ENCODE assay signal across 12 mouse cellular contexts in genomic region chr2:32617601-32618000, GRCm38 (mm10). TPM values are rescaled to one million over a fixed set of nuclear protein-coding genes. Genes with fewer than 3 reads are reported as not detected.
A peak's percentile ranks its signal among the peaks of the same experiment; 100 is the strongest.
DNase-seq lines count a peak whose midpoint lies in the region; ATAC-seq and TF ChIP-seq lines count a peak whose summit lies in the region.
"Had no signal": no experiment of that assay in that cellular context is flagged by ENCODE, and none has a peak within 500 bp of the region (broad histone marks: within the 10 kb centered on the region; RNA-seq: fewer than 3 reads in every experiment).

No protein-coding gene starts in this region.

- H3K36me3 ChIP-seq in E14TG2a.4 (ENCODE audit: insufficient read depth, low read length): peaks cover 71% of the 10 kb centered on the region
- peaks cover 62% of the 10 kb centered on the region for H3K36me3 ChIP-seq in embryonic facial prominence, embryonic 10.5 days (replicated peaks)

- no peak overlapping the region for H3K27ac ChIP-seq in left cerebral cortex, adult 2 months
- no peak overlapping the region for H3K27ac ChIP-seq in embryonic facial prominence, embryonic 10.5 days (replicated peaks)
- H3K27ac ChIP-seq: midbrain, embryonic 12.5 days had no signal

- no peak for ATAC-seq in monocyte, adult 5-6 weeks (replicated peaks; ENCODE audit: insufficient number of reproducible peaks, low FRiP score, low TSS enrichment, poor library complexity, severe bottlenecking)

- no peak overlapping the region for H3K4me3 ChIP-seq in left cerebral cortex, adult 2 months
- H3K4me3 ChIP-seq in E14TG2a.4 (replicated peaks; ENCODE audit: low read length): no peak overlapping the region
- H3K4me3 ChIP-seq in embryonic facial prominence, embryonic 10.5 days: no peak overlapping the region
- H3K4me3 ChIP-seq: midbrain, embryonic 12.5 days had no signal

- 94% methylated on average over 4 of the region's 4 CpGs for WGBS in embryonic facial prominence, embryonic 10.5 days

- peaks cover 61% of the 10 kb centered on the region for H3K4me1 ChIP-seq in E14TG2a.4 (replicated peaks; ENCODE audit: low read depth, low read length)
- H3K4me1 ChIP-seq in embryonic facial prominence, embryonic 10.5 days: peaks cover 42% of the 10 kb centered on the region

- H3K9me3 ChIP-seq in E14TG2a.4 (ENCODE audit: low read length): peaks cover 7% of the 10 kb centered on the region
- H3K9me3 ChIP-seq in embryonic facial prominence, embryonic 10.5 days: peaks cover 4% of the 10 kb centered on the region; the same call in 1 of the 2 replicates
- H3K9me3 ChIP-seq: midbrain, embryonic 12.5 days had no signal

- TF ChIP-seq CTCF in left cerebral cortex, adult 2 months (IDR thresholded peaks at IDR 0.05): peak; percentile 39
- TF ChIP-seq CTCF in E14TG2a.4 (conservative IDR thresholded peaks at IDR 0.05; ENCODE audit: low read length): peak; percentile 65

- H3K27me3 ChIP-seq in E14TG2a.4 (ENCODE audit: insufficient read depth, low read length): no peaks in the 10 kb centered on the region
- H3K27me3 ChIP-seq in embryonic facial prominence, embryonic 10.5 days (replicated peaks; ENCODE audit: low read depth, poor library complexity, severe bottlenecking): no peaks in the 10 kb centered on the region
- H3K27me3 ChIP-seq: midbrain, embryonic 12.5 days had no signal

- no peak for DNase-seq in left cerebral cortex, adult 2 months (ENCODE audit: extremely low spot score in 1 of 2, low spot score in 2 of 2)
- no peak for DNase-seq in left cerebral cortex, adult 11 months (ENCODE audit: low spot score)
- peak; percentile 48 for DNase-seq in A20 (ENCODE audit: low read depth, low spot score)
- peak; percentile 45 for DNase-seq in induced T-regulatory cell, adult 2 months (ENCODE audit: low read depth)
- no peak for DNase-seq in embryonic facial prominence, embryonic 10.5 days (ENCODE audit: low spot score)
- DNase-seq: embryo, embryonic 11 days; heart, postnatal 36 days had no signal

- intact Hi-C loops in left cerebral cortex, adult 2 months (cut with DNase I): no loop called here

RNA-seq across cellular contexts. Expression of gene Ak1, which starts 4.0 kb away (rescaled TPM):
- 100 to 1,000 TPM; 140 to 153 TPM for total RNA-seq in left cerebral cortex, adult 2 months (2021)
- 0.43 TPM in 1 of 3 replicates, not detected in the others for total RNA-seq in monocyte, adult 5-6 weeks (2017)
- 20.5 and 24.7 TPM in 2 replicates for polyA plus RNA-seq in embryonic facial prominence, embryonic 10.5 days (2016; fragmentation: Nextera tagmentation; extraction: Ambion mirVana)
- total RNA-seq: neutrophil, adult 5-6 weeks had no signal

RNA-seq across cellular contexts. Expression of gene St6galnac6, which starts 18.1 kb away (rescaled TPM):
- total RNA-seq in left cerebral cortex, adult 2 months (2021): 100 to 1,000 TPM; 122 to 133 TPM
- total RNA-seq in monocyte, adult 5-6 weeks (2017): 4.8 to 11.1 TPM (median 10.5 TPM) in 3 replicates
- polyA plus RNA-seq in embryonic facial prominence, embryonic 10.5 days (2016; fragmentation: Nextera tagmentation; extraction: Ambion mirVana): 17.1 and 17.3 TPM in 2 replicates

RNA-seq across cellular contexts. Expression of gene Eng, which starts 28.8 kb away (rescaled TPM):
- total RNA-seq in left cerebral cortex, adult 2 months (2021): 10 to 100 TPM; 22.2 to 23.0 TPM
- 0.19 to 1.1 TPM (median 0.48 TPM) in 3 replicates for total RNA-seq in monocyte, adult 5-6 weeks (2017)
- polyA plus RNA-seq in embryonic facial prominence, embryonic 10.5 days (2016; fragmentation: Nextera tagmentation; extraction: Ambion mirVana): 23.7 and 25.5 TPM in 2 replicates
- total RNA-seq: neutrophil, adult 5-6 weeks had no signal

RNA-seq across cellular contexts. Expression of gene St6galnac4, which starts 30.7 kb away (rescaled TPM):
- 10 to 100 TPM; 37.2 to 38.0 TPM for total RNA-seq in left cerebral cortex, adult 2 months (2021)
- total RNA-seq in monocyte, adult 5-6 weeks (2017): 18.7 to 29.4 TPM (median 21.7 TPM) in 3 replicates
- 25.1 and 26.4 TPM in 2 replicates for polyA plus RNA-seq in embryonic facial prominence, embryonic 10.5 days (2016; fragmentation: Nextera tagmentation; extraction: Ambion mirVana)

RNA-seq across cellular contexts. Expression of gene 9430097D07Rik, which starts 42.1 kb away (rescaled TPM):
- 1 to 10 TPM in 1 of 2 experiments, under 1 TPM in 1; 0.75 to 1.1 TPM for total RNA-seq in left cerebral cortex, adult 2 months (2021)
- total RNA-seq in monocyte, adult 5-6 weeks (2017): not detected in 3 replicates
- 0.11 TPM in 2 replicates for polyA plus RNA-seq in embryonic facial prominence, embryonic 10.5 days (2016; fragmentation: Nextera tagmentation; extraction: Ambion mirVana)
- total RNA-seq: gastrocnemius, postnatal 4 days; heart, postnatal 36 days; neutrophil, adult 5-6 weeks had no signal

Comparison
In these comparisons a context has a peak if more than half of its experiments do, and no peak if none do; other contexts are left out.
1. DNase-seq: peak in A20 (single experiment) and induced T-regulatory cell, adult 2 months (single experiment); none in left cerebral cortex, adult 2 months (0 of 2), left cerebral cortex, adult 11 months (single experiment) and embryonic facial prominence, embryonic 10.5 days (single experiment).
2. RNA of gene Ak1, which starts 4.0 kb away (total RNA-seq): 140 to 153 TPM in left cerebral cortex, adult 2 months; 0.43 TPM in monocyte, adult 5-6 weeks; every median in the first group is over 10 times any median in the second.
3. RNA of gene St6galnac6, which starts 18.1 kb away (total RNA-seq): 122 to 133 TPM in left cerebral cortex, adult 2 months; 4.8 to 11.1 TPM in monocyte, adult 5-6 weeks; every median in the first group is over 10 times any median in the second.
4. RNA of gene Eng, which starts 28.8 kb away (total RNA-seq): 22.2 to 23.0 TPM in left cerebral cortex, adult 2 months; 0.19 to 1.1 TPM in monocyte, adult 5-6 weeks; every median in the first group is over 10 times any median in the second.